Mouse (Mus musculus): ENCODE results near the gene Gpt2. TPM values are rescaled to one million over a fixed set of nuclear protein-coding genes. Genes with fewer than 3 reads are reported as not detected.

Gpt2 gene
- polyA plus RNA-seq, 1 experiment = 1.5 TPM

DNA sequence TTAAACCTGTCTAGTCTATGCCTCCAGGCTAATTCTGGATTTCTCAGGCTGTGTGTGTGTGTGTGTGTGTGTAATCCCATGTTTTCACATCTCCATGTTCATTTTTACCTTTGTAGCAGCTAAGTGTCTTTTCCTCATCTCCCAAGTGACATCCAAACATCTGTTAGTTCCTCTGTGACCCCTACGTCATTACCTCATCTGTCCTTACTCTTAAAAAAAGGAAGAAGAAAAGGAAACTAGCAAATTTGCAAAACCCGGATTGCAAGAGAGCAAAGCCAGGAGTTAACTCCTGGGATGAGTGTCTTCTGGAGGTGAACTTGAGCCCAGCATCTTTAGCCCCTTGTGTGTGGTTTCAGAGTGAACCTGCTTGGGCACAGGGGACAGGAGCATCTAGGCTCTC is 10.0 kb downstream of the Gpt2 start:
- DNase-seq (ENCODE audit: low read depth in 1 of 2, low spot score in 2 of 2) = no peak
- WGBS = 41% methylated on average over 2 of the region's 2 CpGs
- Histone ChIP-seq H3K27me3 (ENCODE audit: control insufficient read depth, insufficient read depth, low read length) (no peaks in the 10 kb centered on the region), H3K4me3 (ENCODE audit: extremely low read depth, insufficient read depth, insufficient read length) (no peak overlapping the region), H3K36me3 (ENCODE audit: control insufficient read depth, insufficient read depth, low read length) (no peaks in the 10 kb centered on the region), H3K4me1 (ENCODE audit: control insufficient read depth, insufficient read depth, insufficient read length) (no peaks in the 10 kb centered on the region), H3K27ac (ENCODE audit: insufficient read depth, low read length) (no peak overlapping the region)
- TF ChIP-seq POLR2A (IDR thresholded peaks at IDR 0.05; ENCODE audit: low read depth, low read length) = no peak
- TF ChIP-seq CTCF (IDR thresholded peaks at IDR 0.05; ENCODE audit: extremely low read depth, insufficient read depth, insufficient read length, insufficient replicate concordance) = no peak

DNA sequence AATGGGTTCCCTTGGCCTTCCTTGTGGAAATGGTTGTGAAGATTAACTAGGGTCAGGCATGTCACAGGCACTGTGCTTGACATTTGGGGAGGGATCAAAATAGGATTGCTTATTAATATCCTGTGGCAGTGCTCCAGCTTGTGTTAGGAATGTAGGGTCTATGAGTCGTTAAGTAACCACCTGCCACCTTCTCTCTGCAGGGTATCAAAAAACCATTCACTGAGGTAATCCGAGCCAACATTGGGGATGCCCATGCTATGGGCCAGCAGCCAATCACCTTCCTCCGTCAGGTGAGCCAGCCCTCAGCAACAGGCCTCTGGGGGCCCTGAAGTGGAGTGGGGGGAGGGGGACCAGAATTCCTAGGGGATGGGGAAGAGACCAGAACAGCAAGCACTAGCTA is 10.7 kb downstream of the Gpt2 start:
- TF ChIP-seq POLR2A (IDR thresholded peaks at IDR 0.05; ENCODE audit: low read depth, low read length) = no peak
- TF ChIP-seq CTCF (IDR thresholded peaks at IDR 0.05; ENCODE audit: extremely low read depth, insufficient read depth, insufficient read length, insufficient replicate concordance) = no peak
- Histone ChIP-seq H3K4me1 (ENCODE audit: control insufficient read depth, insufficient read depth, insufficient read length) (no peaks in the 10 kb centered on the region), H3K27ac (ENCODE audit: insufficient read depth, low read length) (no peak overlapping the region), H3K27me3 (ENCODE audit: control insufficient read depth, insufficient read depth, low read length) (no peaks in the 10 kb centered on the region), H3K36me3 (ENCODE audit: control insufficient read depth, insufficient read depth, low read length) (no peaks in the 10 kb centered on the region), H3K4me3 (ENCODE audit: extremely low read depth, insufficient read depth, insufficient read length) (no peak overlapping the region)
- 91% methylated on average over 3 of the region's 3 CpGs for WGBS
- DNase-seq (ENCODE audit: low read depth in 1 of 2, low spot score in 2 of 2) = no peak

DNA sequence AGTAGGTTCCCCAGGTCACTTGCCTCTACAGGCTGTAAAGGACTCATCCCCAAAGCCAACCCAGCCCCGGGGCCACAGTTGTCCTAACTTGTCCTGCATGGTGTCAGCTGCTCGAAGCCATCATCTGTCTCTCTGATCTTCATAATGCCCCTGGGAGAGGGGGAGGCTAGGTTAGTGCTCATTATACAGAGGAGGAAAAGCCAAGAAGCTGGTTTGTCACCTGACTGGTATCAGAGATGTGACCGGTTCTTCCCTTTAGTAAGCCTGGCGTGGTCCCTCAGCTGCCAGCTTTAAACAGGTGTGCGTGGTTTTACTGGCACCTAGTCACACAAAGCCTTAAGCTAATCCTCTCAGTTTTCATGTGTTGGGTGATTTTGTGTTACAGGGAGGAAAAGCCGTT is 12.3 kb downstream of the Gpt2 start:
- no peak for DNase-seq (ENCODE audit: low read depth in 1 of 2, low spot score in 2 of 2)
- Histone ChIP-seq H3K27me3 (ENCODE audit: control insufficient read depth, insufficient read depth, low read length) (no peaks in the 10 kb centered on the region), H3K4me3 (ENCODE audit: extremely low read depth, insufficient read depth, insufficient read length) (no peak overlapping the region), H3K4me1 (ENCODE audit: control insufficient read depth, insufficient read depth, insufficient read length) (no peaks in the 10 kb centered on the region), H3K27ac (ENCODE audit: insufficient read depth, low read length) (no peak overlapping the region), H3K36me3 (ENCODE audit: control insufficient read depth, insufficient read depth, low read length) (no peaks in the 10 kb centered on the region)
- TF ChIP-seq CTCF (IDR thresholded peaks at IDR 0.05; ENCODE audit: extremely low read depth, insufficient read depth, insufficient read length, insufficient replicate concordance) = no peak
- no peak for TF ChIP-seq POLR2A (IDR thresholded peaks at IDR 0.05; ENCODE audit: low read depth, low read length)
- 80% methylated on average over 6 of the region's 6 CpGs for WGBS

DNA sequence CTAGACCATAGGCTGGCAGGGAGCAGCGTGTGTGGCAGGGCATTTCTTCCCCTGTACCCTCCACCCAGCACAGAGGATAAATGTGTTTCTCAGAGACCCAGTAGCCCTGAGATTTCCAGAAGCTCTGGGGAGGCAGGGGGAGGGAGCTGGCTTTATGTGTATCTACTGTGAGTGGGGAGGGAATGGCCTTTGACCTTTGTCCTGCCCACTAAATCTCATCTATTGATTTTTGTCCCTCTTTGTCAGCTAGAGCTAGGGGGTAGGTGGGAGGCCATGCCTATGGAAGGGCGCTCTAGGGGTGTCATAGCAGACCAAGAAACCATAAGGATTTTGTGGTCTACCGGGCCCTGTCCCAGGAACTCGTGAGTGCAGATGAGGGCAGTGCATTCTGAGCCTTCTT is 14.2 kb downstream of the Gpt2 start:
- no peaks in the 10 kb centered on the region for H3K4me1 ChIP-seq (ENCODE audit: control insufficient read depth, insufficient read depth, insufficient read length)
- no peak overlapping the region for H3K4me3 ChIP-seq (ENCODE audit: extremely low read depth, insufficient read depth, insufficient read length)
- no peaks in the 10 kb centered on the region for H3K36me3 ChIP-seq (ENCODE audit: control insufficient read depth, insufficient read depth, low read length)
- no peak overlapping the region for H3K27ac ChIP-seq (ENCODE audit: insufficient read depth, low read length)
- TF ChIP-seq POLR2A (IDR thresholded peaks at IDR 0.05; ENCODE audit: low read depth, low read length) (no peak), CTCF (IDR thresholded peaks at IDR 0.05; ENCODE audit: extremely low read depth, insufficient read depth, insufficient read length, insufficient replicate concordance) (no peak)
- WGBS = 85% methylated on average over 4 of the region's 4 CpGs
- no peaks in the 10 kb centered on the region for H3K27me3 ChIP-seq (ENCODE audit: control insufficient read depth, insufficient read depth, low read length)
- DNase-seq (ENCODE audit: low read depth in 1 of 2, low spot score in 2 of 2) = no peak

DNA sequence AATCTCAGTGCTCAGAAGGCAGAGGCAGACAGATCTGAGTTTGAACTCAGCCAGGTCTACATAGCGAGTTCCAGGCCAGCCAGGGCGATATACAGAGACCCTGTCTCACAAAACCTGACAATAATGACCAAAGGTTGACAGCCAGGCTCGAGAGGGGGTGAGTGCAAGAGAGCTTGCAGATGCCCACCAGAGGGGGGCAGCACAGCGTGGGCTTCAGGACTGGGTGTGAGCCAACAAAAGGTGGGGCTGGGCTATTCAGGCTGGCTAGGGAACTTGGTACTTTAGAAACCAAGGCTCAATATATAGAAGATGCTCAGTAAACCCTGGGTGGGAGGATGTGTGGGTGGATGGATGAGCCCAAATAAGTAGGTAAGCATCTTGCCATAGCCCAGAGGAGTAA is 16.3 kb downstream of the Gpt2 start:
- no peaks in the 10 kb centered on the region for H3K4me1 ChIP-seq (ENCODE audit: control insufficient read depth, insufficient read depth, insufficient read length)
- no peak overlapping the region for H3K27ac ChIP-seq (ENCODE audit: insufficient read depth, low read length)
- no peak overlapping the region for H3K4me3 ChIP-seq (ENCODE audit: extremely low read depth, insufficient read depth, insufficient read length)
- no peaks in the 10 kb centered on the region for H3K27me3 ChIP-seq (ENCODE audit: control insufficient read depth, insufficient read depth, low read length)
- TF ChIP-seq POLR2A (IDR thresholded peaks at IDR 0.05; ENCODE audit: low read depth, low read length) (no peak), CTCF (IDR thresholded peaks at IDR 0.05; ENCODE audit: extremely low read depth, insufficient read depth, insufficient read length, insufficient replicate concordance) (no peak)
- H3K36me3 ChIP-seq (ENCODE audit: control insufficient read depth, insufficient read depth, low read length) = no peaks in the 10 kb centered on the region
- no peak for DNase-seq (ENCODE audit: low read depth in 1 of 2, low spot score in 2 of 2)
- WGBS = 83% methylated on average over 4 of the region's 4 CpGs

DNA sequence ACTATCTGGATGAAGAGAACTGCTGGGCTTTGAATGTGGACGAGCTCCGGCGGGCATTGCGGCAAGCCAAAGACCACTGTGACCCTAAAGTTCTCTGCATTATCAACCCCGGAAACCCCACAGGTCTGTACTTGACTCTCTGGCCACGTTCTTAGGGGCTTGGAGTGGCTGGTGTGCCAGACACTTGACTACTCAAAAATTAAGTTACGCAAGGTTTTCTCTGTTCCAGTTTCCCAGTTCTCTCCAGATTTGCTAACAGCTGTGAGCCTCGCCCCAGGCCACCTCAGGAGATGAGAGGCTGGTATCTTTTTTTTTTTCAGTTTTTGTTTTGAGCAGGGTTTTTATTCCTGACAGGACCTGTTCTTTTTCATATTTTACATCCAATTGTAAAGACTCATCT is 19.9 kb downstream of the Gpt2 start:
- H3K27ac ChIP-seq (ENCODE audit: insufficient read depth, low read length) = no peak overlapping the region
- WGBS = 93% methylated on average over 8 of the region's 8 CpGs
- no peak for DNase-seq (ENCODE audit: low read depth in 1 of 2, low spot score in 2 of 2)
- no peak for TF ChIP-seq POLR2A (IDR thresholded peaks at IDR 0.05; ENCODE audit: low read depth, low read length)
- no peak for TF ChIP-seq CTCF (IDR thresholded peaks at IDR 0.05; ENCODE audit: extremely low read depth, insufficient read depth, insufficient read length, insufficient replicate concordance)
- H3K4me3 ChIP-seq (ENCODE audit: extremely low read depth, insufficient read depth, insufficient read length) = no peak overlapping the region
- H3K36me3 ChIP-seq (ENCODE audit: control insufficient read depth, insufficient read depth, low read length) = no peaks in the 10 kb centered on the region
- no peaks in the 10 kb centered on the region for H3K4me1 ChIP-seq (ENCODE audit: control insufficient read depth, insufficient read depth, insufficient read length)
- no peaks in the 10 kb centered on the region for H3K27me3 ChIP-seq (ENCODE audit: control insufficient read depth, insufficient read depth, low read length)

DNA sequence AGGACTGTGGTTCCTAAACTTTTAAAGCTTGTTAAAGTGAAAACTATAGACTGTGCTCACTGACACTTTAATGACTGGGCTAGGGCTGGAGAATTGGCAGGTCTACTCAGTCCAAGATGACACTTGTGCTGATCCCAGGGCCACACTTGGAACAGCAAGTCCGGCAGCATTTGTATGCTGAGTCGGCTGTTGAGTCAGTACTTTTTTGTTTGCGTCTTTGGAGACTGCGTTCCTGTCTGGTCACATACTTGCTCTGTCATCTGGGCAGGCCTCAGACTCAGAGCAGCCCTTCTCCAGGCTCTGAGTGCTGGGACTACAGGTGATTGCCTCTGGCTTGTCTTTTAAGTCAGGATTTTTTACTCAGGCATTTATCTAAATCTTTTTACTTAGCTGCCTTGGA is 20.9 kb downstream of the Gpt2 start:
- Histone ChIP-seq H3K27me3 (ENCODE audit: control insufficient read depth, insufficient read depth, low read length) (no peaks in the 10 kb centered on the region), H3K4me1 (ENCODE audit: control insufficient read depth, insufficient read depth, insufficient read length) (no peaks in the 10 kb centered on the region), H3K4me3 (ENCODE audit: extremely low read depth, insufficient read depth, insufficient read length) (no peak overlapping the region), H3K27ac (ENCODE audit: insufficient read depth, low read length) (no peak overlapping the region), H3K36me3 (ENCODE audit: control insufficient read depth, insufficient read depth, low read length) (no peaks in the 10 kb centered on the region)
- no peak for TF ChIP-seq POLR2A (IDR thresholded peaks at IDR 0.05; ENCODE audit: low read depth, low read length)
- TF ChIP-seq CTCF (IDR thresholded peaks at IDR 0.05; ENCODE audit: extremely low read depth, insufficient read depth, insufficient read length, insufficient replicate concordance) = no peak
- no peak for DNase-seq (ENCODE audit: low read depth in 1 of 2, low spot score in 2 of 2)
- WGBS = 85% methylated on average over 4 of the region's 4 CpGs
